Mouse (Mus musculus): ENCODE measurements around the gene Mapkapk2.
A peak's percentile ranks its signal among the peaks of the same experiment; 100 is the strongest.

Gene Mapkapk2

DNA sequence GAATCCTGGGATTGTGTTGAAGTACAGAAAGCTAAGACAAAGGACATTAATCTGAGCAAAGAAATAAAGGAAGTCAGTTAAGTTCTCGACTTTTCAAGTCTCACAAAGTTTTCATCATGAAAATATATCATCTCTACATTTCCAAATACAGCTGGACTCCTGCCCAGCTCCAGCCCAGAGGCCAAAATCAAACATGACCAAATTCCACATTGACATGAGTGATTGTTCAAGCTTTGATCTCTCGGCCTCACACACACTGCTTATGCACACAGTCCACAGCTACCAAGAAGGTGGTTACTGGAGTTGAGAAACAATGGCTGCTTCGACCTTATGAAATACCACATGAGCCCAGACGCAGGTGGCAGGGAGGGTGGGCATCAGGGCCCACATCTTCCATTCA, 14.0 kb downstream of the Mapkapk2 start:
- no peak for DNase-seq (ENCODE audit: low spot score in 2 of 2)

DNA sequence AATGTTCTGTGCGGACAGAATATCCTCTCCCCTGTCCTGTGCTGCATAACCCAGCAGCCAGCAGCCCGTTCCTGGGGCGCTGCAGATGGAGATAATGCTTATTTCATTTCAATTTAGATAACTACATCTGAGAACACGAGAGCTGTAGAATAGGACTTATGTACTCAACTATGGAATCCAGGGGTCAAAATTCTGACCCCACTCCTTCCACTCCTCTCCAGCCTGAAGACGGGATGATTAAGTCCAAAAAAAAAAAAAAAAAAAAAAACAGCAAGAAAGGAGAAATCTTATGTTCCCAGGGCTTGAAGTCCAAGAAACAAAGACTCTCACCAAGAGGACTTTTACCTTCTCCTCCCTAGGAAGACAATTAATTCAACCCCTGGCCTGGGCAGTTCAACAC, 14.5 kb downstream of the Mapkapk2 start:
- no peak for DNase-seq (ENCODE audit: low spot score in 2 of 2)

DNA sequence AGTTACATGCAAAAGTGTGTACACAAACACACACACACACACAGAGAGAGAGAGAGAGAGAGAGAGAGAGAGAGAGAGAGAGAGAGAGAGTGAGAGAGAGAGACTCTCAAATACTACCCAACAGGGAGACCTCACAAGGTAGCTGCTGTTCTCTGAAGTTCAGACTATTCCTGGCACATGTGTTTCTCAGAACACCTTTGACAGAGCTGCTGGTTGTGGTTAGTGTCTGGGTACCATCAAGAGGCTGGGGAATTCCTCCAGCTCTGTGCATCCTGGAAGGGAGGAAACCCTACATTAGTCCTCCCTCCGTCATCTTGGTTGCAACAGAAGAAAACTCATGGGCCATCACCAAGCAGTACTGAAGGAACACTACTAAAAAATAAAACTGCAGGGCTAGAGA, 16.9 kb downstream of the Mapkapk2 start:
- no peak for DNase-seq (ENCODE audit: low spot score in 2 of 2)

DNA sequence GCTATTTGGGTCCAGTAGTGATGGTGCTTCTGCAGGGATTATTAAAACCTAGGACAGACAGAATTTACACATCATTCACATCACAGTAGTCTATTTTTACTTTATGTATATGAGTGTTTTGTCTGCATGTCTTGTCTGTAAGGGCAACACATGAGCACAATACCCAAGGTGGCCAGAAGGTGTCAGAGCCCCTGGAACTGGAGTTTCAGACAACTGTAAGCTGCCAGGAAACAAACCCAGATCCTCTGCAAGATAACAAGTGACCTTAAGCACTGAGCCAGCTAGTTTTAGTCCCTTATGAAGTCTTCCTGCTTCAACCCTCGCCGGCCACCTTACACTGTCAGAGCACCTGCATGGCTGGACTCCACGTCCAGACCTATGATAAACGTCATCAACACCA, 17.9 kb downstream of the Mapkapk2 start:
- no peak for DNase-seq (ENCODE audit: low spot score in 2 of 2)

DNA sequence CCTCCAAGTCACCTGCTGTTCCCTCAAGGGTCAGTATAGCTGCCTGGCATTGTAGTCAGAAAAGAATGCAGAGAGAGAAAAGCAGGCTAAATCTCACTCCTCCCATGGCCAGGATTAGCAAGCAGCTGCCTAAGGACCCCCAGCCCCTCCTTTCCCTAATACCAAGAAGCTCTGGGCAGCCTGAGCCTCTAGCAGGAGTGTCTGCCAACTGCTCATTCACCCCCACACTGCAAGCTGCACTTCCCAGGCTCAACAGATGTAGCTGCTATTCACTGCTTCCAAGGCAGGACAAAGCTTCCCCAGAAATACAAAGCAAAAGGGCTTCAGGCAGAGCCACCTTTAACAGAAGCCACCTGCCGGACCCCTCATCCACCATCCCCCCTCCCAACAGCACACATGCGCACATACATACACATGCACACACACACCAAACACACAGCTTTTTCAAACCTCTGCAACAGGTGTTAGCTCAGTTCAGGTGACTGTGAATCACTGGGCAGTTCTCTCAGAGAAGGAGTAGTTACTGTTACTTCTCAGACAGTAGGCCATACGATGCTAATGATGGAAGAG, 18.8 kb downstream of the Mapkapk2 start:
- DNase-seq (ENCODE audit: low spot score in 2 of 2): peak; percentile 52 to 58

DNA sequence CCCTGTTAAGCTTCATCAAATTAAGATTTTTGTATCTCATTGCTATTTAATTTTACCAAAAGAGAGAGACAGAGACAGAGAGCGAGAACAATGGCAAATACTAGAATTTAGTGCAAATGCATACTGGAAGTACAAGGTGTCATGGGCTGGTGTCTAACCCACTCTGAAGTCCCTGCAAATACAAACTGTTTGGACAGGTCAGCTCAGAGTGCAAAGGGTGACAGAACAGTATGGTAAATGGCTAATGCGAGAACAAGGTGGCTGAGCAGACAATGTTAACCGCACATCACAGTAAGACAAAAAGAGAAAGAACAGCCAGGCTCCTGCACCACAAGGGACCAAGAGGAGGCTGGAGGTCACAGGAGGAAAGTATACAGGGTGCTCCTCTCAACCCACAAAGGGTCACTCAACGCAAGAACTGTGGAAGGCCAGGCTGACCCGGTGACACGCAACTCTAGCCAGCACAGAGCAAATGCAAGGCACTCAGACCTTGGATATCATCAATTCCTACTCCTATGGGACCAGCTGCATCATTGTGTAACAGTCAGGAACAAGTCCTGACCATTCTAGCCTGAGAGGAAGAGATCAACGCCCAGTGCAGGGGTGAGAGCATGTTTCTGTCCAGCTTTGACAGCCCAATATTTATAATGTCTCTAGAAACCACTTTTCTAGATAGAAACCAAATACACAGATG, 22.4 kb downstream of the Mapkapk2 start:
- DNase-seq (ENCODE audit: low spot score in 2 of 2): no peak

DNA sequence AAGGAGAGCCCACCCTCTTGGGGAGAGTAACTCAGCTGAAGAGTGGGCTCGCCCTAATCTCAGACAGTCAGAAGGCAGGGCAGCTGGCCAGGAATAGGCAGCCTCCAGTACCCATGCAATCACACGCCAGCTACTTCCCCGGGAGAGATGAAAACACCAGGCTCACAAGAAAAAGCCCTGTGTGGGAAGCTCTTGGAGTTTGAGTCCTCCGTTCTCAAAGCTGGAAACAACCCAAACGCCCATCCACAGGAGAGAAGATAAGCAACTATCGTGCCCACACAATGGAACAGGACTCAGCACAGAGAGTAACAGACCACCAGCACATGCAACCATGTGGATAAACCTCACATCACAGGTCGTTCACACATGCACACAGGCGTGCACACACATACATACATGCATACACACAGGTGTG, 23.1 kb downstream of the Mapkapk2 start:
- DNase-seq (ENCODE audit: low spot score in 2 of 2): peak; percentile 58 to 68

DNA sequence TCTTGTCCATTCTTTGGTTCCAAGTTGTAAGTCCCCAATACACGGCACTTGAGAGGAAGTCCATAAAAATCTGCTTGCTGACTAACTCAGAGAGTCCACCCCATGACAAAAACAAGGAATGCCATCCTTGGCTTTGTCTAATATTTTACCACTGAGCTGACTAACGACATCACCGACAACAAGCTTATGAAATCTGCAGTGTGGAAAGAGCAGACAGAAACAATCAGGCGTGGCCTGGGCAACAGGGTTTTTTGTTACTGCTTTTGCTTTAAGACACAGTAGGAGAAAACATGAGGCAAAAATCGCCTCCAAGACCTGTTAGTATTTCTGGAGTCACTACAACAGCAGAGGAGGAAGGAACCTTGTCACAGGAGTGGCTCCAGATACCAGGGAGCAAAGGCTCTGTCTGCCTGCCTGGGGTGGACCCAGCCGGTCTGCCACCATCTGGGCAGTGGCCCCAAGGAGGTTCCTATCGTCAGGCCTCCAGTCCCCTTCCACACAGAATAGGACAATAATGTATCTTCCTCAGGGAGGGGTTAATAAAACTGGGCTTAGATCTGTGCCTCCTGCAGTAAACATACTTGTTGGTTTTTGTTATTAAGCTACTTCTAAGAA, 25.1 kb downstream of the Mapkapk2 start:
- DNase-seq (ENCODE audit: low spot score in 2 of 2): no peak

DNA sequence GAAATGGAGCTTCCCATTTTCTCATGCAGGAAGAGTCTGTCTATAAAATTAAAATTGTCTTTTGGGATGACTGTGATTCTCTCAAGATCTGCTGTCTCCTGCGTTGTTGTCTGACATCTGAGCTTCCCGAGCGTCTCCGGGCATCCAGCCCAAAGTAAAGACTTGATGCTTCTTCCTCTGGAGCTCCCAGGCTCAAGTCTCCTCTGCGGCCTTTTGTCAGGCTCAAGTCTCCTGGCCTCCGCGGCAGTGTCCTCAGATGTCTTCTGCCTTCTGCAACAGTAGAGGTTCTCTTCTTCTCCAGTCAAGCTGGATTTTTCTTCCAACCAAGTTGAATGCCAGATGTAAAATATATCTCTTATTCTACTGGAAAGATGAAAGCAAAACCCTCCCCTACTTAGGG, 28.6 kb downstream of the Mapkapk2 start:
- no peak for DNase-seq (ENCODE audit: low spot score in 2 of 2)

DNA sequence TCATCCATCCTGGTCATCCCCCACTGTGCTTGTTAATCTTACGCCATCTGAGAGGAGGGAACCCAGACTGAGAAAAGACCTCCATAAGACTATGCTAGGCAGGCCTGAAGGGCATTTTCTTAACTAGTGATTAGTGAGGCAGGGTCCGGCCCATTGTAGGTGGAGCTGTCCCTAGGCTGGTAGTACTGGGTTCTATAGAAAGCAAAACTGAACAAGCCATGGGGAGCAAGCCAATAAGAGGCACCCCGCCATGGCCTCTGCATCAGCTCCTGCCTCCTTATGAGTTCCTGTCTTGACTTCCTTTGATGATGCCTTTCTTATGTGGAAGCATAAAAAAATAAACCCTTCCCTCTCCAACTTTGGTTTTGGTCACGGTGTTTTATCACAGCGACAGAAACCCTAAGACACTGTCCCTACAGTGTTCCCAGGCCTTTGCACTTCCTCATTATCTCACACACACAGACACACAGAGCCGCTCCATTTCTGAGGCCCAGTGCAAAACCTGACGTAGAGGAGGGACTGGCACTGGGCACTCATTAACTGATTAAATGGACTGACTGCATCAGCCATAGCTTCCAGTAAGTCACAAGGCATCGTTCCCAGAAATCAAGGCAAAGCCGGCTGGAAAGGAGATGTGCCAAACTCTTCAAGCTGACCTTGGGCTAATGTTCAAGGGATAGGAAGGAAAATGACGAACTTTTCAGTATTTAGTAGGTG, 29.5 kb downstream of the Mapkapk2 start:
- DNase-seq (ENCODE audit: low spot score in 2 of 2): no peak

DNA sequence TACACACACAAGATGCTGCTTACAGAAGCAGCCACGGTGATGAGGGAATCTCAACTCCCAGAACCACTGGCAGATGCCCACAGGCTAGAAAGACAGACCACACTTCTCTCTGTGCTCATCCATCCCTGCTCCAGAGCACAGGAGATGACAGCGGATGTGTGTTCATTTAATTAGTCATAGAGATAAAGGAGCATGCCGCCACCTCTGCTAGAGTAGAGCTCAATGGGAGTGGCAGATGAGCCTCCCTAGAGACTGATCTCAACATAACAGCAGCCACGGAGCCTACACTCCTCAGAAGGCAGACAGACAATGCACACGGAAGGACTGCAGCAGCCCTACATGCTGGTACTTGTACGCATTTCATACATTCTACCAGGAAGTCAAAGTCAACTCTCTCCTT, 33.4 kb downstream of the Mapkapk2 start:
- no peak for DNase-seq (ENCODE audit: low spot score in 2 of 2)

DNA sequence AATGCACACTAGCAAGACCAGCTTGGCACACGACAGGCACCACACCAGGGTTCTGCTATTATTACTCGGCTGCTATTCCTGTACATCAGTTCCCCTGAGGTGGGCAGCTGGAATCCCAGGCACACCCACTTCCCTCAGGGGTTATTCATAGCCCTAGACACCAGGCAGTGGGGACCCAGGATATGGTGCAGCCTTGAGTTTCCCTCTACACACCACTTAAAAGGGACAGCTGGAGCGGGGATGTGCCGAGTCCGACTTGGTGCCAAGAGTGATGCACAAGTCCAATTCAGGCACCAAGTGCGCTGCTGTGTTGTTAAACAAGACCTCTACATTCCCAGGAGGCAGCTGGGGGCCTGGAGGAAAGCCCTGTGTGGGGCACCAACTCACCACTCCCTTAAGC, 34.8 kb downstream of the Mapkapk2 start:
- DNase-seq (ENCODE audit: low spot score in 2 of 2): peak; percentile 35 to 45

DNA sequence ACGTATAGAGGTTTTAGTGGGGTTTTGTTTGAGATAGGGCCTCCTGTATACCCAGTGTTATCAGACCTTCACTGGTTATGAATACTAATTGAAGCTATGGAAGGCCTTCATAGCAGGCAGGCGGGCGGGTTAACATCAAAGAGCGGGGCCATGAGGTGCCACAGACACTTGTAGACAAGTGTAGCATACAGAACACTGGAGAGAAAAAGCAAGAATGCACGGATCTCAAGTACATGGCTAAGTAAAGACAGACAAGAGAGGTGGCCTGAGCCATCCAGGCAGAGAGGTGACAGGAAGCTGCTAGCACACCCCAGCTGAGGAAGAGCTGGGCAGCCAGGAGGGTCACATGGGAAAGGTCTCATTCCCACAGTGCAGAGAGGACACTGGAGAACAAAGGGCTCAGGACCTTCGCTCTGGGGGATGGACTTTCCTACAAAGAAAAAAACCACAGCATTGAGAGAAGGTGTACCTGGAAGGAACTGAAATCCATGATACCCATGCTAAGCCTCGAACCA, 35.8 kb downstream of the Mapkapk2 start:
- DNase-seq (ENCODE audit: low spot score in 2 of 2): no peak

DNA sequence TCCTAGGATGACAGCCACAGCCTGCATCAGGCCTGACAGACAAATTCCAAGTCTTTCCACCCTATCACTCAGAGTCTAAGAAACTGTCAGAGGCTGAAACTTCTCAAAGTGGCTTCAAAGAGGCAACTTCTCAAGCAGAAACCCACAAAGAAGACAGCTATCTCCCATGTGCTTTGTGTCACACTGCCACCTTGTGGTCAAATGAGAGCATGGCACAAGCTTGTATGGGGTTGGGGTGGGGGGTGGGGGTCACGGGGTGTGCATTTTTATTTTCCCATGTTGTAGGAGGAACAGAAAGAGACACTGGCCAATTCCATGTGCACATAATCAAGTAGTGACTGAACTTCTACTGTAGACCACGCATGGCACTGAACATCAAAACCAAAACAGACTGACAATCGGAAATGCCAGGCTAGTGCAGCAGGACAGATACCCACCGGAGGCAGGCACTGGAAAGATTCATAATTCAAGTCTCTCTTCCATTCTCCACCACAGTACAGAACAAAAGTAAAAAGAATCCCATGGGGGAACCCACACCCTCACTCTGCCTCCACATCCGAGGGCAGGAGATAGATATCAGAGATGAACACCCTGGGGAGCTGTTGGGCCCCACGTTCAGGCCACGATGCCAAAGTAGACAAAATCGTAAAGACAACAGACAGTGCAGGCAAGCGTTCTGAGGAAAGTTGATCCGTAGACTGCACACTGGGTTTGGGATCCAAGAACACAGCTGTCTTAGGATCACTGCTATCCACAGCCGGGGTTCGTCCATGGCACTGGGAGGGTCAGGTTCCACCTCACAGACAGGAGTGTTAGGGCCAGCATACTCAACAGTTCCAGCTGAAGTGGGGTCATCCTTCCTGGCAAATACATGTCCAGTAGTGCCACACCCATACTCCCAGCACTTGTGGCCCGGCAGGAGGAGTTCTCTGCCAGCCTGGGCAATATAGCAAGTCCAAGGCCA, 37.1 kb downstream of the Mapkapk2 start:
- no peak for DNase-seq (ENCODE audit: low spot score in 2 of 2)

DNA sequence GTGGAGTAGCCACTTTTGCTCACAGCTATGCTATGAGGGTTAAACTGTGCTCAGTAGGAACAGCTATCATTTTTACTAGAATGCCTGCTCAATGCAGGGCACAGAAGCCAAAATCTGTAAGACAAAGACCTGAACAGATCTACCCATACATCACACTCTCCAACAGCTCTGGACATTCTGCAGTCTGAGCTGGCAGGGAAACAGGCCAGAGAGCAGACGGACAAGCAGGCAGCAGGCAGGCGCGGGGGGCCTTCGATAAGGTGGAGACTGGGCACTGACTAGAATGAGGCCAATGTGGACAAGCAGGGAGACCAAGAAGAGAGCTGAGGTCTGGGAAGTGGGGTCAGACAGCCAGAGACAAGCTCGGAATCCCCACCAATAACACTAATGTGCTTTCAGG, 37.8 kb downstream of the Mapkapk2 start:
- no peak for DNase-seq (ENCODE audit: low spot score in 2 of 2)

DNA sequence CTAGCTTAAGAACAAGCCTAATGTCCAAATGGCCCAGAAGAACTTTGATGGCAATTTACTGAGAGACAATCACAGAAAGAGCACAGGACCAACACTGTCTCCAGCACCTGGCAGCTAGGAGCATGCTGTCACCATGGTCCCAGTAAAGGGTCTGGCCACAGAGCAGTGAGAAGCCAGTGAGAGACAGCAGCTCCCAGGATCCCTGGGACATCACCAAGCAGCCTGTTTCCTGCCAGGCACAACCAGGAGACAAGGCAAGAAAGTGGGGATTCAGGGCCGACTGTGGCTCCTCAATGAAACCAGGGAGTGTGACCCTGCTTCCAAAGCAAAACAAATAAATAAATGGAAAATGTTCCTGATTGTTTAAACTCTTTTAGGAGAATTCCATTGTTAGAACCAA, 38.2 kb downstream of the Mapkapk2 start:
- no peak for DNase-seq (ENCODE audit: low spot score in 2 of 2)

DNA sequence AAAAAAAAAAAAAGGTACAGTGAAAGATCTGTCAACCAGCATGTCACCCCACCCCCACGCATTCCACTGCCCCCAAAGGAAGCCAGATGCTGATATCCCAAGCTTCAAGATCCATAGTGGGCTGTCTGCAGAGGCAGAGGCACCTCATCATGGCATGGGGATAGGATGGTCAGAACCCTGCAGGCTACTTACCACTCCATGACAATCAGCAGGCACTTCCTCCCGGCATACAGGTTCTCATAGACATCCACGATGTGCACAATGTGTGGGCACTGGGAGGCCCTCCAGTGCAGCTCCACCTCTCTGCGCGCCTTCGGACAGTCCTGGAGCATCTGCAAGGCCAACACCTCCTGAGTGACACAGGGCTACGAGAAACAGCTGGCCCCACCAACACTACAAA, 39.2 kb downstream of the Mapkapk2 start:
- DNase-seq (ENCODE audit: low spot score in 2 of 2): no peak

DNA sequence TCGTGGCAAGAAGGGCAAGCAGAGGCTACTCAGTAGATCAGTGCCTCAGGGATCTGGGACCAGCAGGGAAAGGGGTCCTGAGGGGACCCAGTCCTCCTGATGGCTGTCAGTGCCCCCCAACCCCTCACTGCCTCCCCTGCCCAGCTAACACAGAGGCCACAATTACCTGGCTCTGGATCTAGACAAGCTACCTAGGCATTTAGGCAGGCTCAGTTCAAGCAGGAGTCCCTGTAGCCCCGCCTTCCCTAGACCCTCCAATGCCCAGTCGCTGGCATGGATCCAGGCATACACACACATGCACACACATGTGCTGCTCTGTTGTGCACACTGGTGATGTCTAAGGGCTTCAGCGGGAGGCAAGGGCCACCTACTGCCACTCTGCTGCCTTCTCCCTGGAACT, 43.4 kb downstream of the Mapkapk2 start:
- DNase-seq (ENCODE audit: low spot score in 2 of 2): no peak

DNA sequence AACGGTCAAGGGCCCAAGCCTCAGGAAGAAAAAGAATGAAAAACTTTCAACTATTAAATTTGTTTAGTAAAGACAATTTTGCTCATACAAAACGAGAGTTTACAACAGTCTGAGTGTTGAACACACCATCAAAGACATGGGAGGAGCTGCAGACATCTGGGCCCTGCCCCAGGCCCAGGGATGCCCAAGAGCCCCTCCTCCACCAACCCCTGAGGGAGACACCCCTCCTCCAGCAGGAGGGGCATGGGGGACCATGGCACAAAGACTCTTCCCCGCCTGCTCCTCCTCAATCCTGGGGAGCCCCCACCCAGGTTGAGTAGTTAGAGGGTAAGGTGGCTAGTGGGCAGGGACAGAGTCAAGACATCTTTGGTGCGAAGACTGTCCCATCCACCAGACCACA, 44.0 kb downstream of the Mapkapk2 start:
- DNase-seq (ENCODE audit: low spot score in 2 of 2): no peak

DNA sequence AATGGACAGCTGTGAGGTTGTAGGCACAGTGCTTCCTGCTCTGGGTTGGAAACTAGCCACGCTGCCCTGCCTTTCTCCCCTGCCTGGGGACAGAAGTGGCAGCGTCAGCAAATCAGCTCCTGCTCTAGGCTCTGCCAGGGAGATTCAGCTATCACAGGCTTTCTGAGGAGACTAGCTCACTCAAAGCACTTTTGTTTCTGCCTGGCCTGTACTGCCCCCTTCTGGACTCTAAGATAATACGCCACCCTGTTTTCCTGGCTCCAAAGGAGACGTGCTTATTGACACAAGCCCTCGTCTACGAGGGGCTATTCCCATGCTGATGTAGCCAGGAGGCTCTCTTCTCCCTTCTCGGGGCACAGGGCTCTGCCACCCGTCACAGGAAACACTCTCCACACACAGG, 44.4 kb downstream of the Mapkapk2 start:
- peak; percentile 59 to 67 for DNase-seq (ENCODE audit: low spot score in 2 of 2)

DNA sequence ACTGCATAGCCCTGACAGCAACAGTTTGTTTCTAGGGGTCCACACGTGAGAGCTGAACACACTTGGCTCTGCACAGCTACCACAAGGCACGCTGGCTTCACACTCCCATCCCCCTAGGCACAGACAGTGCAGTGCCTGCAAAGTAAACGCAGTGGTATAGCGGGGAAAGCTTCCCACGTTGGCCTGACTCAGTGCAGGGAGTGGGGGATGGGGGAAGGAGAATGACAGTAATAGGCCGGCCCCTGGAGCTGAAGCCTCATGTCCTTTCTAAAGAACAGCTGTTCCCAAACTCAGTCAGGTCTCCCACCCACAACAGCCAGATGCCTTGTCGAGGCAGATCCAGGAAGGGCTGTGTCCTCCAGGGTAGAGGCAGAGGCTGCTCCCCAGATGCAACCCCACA, 46.6 kb downstream of the Mapkapk2 start:
- no peak for DNase-seq (ENCODE audit: low spot score in 2 of 2)

Data from frontal cortex, postnatal 14 days (tissue).